In genomic region chr7:122133338-122133625, GRCm38 (mm10) we compare ENCODE assay signal across 7 mouse cellular contexts. TPM values are rescaled to one million over a fixed set of nuclear protein-coding genes. Genes with fewer than 3 reads are reported as not detected.
DNase-seq lines count a peak whose midpoint lies in the region; ATAC-seq and TF ChIP-seq lines count a peak whose summit lies in the region.

No protein-coding gene starts in this region.

- no peak for TF ChIP-seq CTCF in lung, embryonic 14.5 days (IDR thresholded peaks at IDR 0.05; ENCODE audit: low read depth)
- no peak for TF ChIP-seq CTCF in intestine, postnatal 0 days (IDR thresholded peaks at IDR 0.05; ENCODE audit: low read depth)

- DNase-seq in lung, embryonic 14.5 days, result no peak
- no peak for DNase-seq in lung, postnatal 10 days
- DNase-seq in cerebellum, adult 9-10 months, result no peak
- no peak for DNase-seq in c-Kit-positive CD71-positive TER-119-positive erythroid progenitor cells, embryonic 14.5 days (ENCODE audit: low spot score)

- peaks cover 3% of the 10 kb centered on the region; the same call in 1 of the 2 replicates for H3K4me1 ChIP-seq in lung, embryonic 14.5 days (ENCODE audit: insufficient read depth)
- 0 out of 2 replicates have a peak, but pooled peaks cover 10% of the 10 kb centered on the region for H3K4me1 ChIP-seq in embryonic facial prominence, embryonic 15.5 days
- H3K4me1 ChIP-seq in intestine, postnatal 0 days (replicated peaks; ENCODE audit: control insufficient read depth, insufficient read depth, low read length), result no peaks in the 10 kb centered on the region
- H3K4me1 ChIP-seq in neural tube, embryonic 15.5 days, result peaks cover 18% of the 10 kb centered on the region

- peak overlapping the region; percentile 70 for H3K27ac ChIP-seq in lung, embryonic 14.5 days (ENCODE audit: low read depth)
- H3K27ac ChIP-seq in embryonic facial prominence, embryonic 15.5 days (replicated peaks), result peak overlapping the region; percentile 80; the same call in 1 of the 2 replicates
- H3K27ac ChIP-seq in intestine, postnatal 0 days (ENCODE audit: low read depth, low read length), result 0 out of 2 replicates have a peak overlapping the region, but pooled peaks have one; percentile 36
- H3K27ac ChIP-seq in neural tube, embryonic 15.5 days (replicated peaks), result peak overlapping the region; percentile 81

- peak overlapping the region; percentile 91 for H3K4me3 ChIP-seq in lung, embryonic 14.5 days (ENCODE audit: low read depth, low read length)
- peak overlapping the region; percentile 76 for H3K4me3 ChIP-seq in embryonic facial prominence, embryonic 15.5 days (replicated peaks)
- H3K4me3 ChIP-seq in intestine, postnatal 0 days (ENCODE audit: low read depth, low read length), result peak overlapping the region; percentile 84
- peak overlapping the region; percentile 80 for H3K4me3 ChIP-seq in neural tube, embryonic 15.5 days (replicated peaks)

- no peaks in the 10 kb centered on the region for H3K27me3 ChIP-seq in lung, embryonic 14.5 days (ENCODE audit: insufficient read depth, low read length)
- no peaks in the 10 kb centered on the region for H3K27me3 ChIP-seq in embryonic facial prominence, embryonic 15.5 days
- no peaks in the 10 kb centered on the region for H3K27me3 ChIP-seq in intestine, postnatal 0 days (replicated peaks; ENCODE audit: control insufficient read depth, insufficient read depth, low read length)
- H3K27me3 ChIP-seq in neural tube, embryonic 15.5 days (replicated peaks), result no peaks in the 10 kb centered on the region

- peak overlapping the region; percentile 69 for H3K4me2 ChIP-seq in lung, embryonic 14.5 days
- H3K4me2 ChIP-seq in embryonic facial prominence, embryonic 15.5 days (replicated peaks), result peak overlapping the region; percentile 50
- H3K4me2 ChIP-seq in intestine, postnatal 0 days (replicated peaks; ENCODE audit: low read depth), result peak overlapping the region; percentile 81
- H3K4me2 ChIP-seq in neural tube, embryonic 15.5 days, result peak overlapping the region; percentile 89

- H3K36me3 ChIP-seq in lung, embryonic 14.5 days (ENCODE audit: insufficient read depth), result peaks cover 45% of the 10 kb centered on the region
- H3K36me3 ChIP-seq in embryonic facial prominence, embryonic 15.5 days, result peaks cover 34% of the 10 kb centered on the region
- peaks cover 35% of the 10 kb centered on the region for H3K36me3 ChIP-seq in intestine, postnatal 0 days (ENCODE audit: control insufficient read depth, insufficient read depth)
- peaks cover 35% of the 10 kb centered on the region for H3K36me3 ChIP-seq in neural tube, embryonic 15.5 days

- WGBS in lung, embryonic 14.5 days, result 14% methylated on average over 8 of the region's 8 CpGs
- WGBS in embryonic facial prominence, embryonic 15.5 days, result 15% methylated on average over 8 of the region's 8 CpGs
- 14% methylated on average over 8 of the region's 8 CpGs for WGBS in intestine, postnatal 0 days
- WGBS in neural tube, embryonic 15.5 days, result 17% methylated on average over 8 of the region's 8 CpGs

- ATAC-seq in lung, embryonic 14.5 days (ENCODE audit: insufficient read depth), result no peak
- 0 out of 2 replicates have a peak, but pooled peaks have one; percentile 20 for ATAC-seq in embryonic facial prominence, embryonic 15.5 days (ENCODE audit: insufficient number of reproducible peaks, low FRiP score, low TSS enrichment, low read depth)
- peak; percentile 32; the same call in 1 of the 2 replicates for ATAC-seq in intestine, postnatal 0 days
- peak; percentile 45 for ATAC-seq in neural tube, embryonic 15.5 days (ENCODE audit: low FRiP score)

- no peaks in the 10 kb centered on the region for H3K9me3 ChIP-seq in lung, embryonic 14.5 days (ENCODE audit: low read depth, low read length)
- no peaks in the 10 kb centered on the region for H3K9me3 ChIP-seq in embryonic facial prominence, embryonic 15.5 days (replicated peaks)
- H3K9me3 ChIP-seq in intestine, postnatal 0 days (ENCODE audit: control insufficient read depth), result no peaks in the 10 kb centered on the region
- no peaks in the 10 kb centered on the region for H3K9me3 ChIP-seq in neural tube, embryonic 15.5 days (replicated peaks)

- peak overlapping the region; percentile 87 for H3K9ac ChIP-seq in lung, embryonic 14.5 days
- peak overlapping the region; percentile 77 for H3K9ac ChIP-seq in embryonic facial prominence, embryonic 15.5 days
- peak overlapping the region; percentile 78 for H3K9ac ChIP-seq in intestine, postnatal 0 days (ENCODE audit: low read depth, low read length)
- peak overlapping the region; percentile 72 for H3K9ac ChIP-seq in neural tube, embryonic 15.5 days (replicated peaks)

RNA-seq across cellular contexts. Expression of gene Dctn5, which starts 0.4 kb away (rescaled TPM):
- 108 and 119 TPM in 2 replicates for polyA plus RNA-seq in lung, embryonic 14.5 days (2014; fragmentation: Nextera tagmentation; extraction: Ambion mirVana)
- polyA plus RNA-seq in embryonic facial prominence, embryonic 15.5 days (2015; fragmentation: Nextera tagmentation; extraction: Ambion mirVana), result 118 and 126 TPM in 2 replicates
- polyA plus RNA-seq in intestine, postnatal 0 days (2015; fragmentation: Nextera tagmentation; extraction: Ambion mirVana), result 59.4 and 64.7 TPM in 2 replicates
- 157 TPM in 2 replicates for polyA plus RNA-seq in neural tube, embryonic 15.5 days (2015; fragmentation: Nextera tagmentation; extraction: Ambion mirVana)

RNA-seq across cellular contexts. Expression of gene Palb2, which starts 0.5 kb away (rescaled TPM):
- polyA plus RNA-seq in lung, embryonic 14.5 days (2014; fragmentation: Nextera tagmentation; extraction: Ambion mirVana), result 20.6 and 20.8 TPM in 2 replicates
- polyA plus RNA-seq in embryonic facial prominence, embryonic 15.5 days (2015; fragmentation: Nextera tagmentation; extraction: Ambion mirVana), result 9.2 and 12.4 TPM in 2 replicates
- 3.9 and 4.5 TPM in 2 replicates for polyA plus RNA-seq in intestine, postnatal 0 days (2015; fragmentation: Nextera tagmentation; extraction: Ambion mirVana)
- 4.6 and 7.0 TPM in 2 replicates for polyA plus RNA-seq in neural tube, embryonic 15.5 days (2015; fragmentation: Nextera tagmentation; extraction: Ambion mirVana)

RNA-seq across cellular contexts. Expression of gene Plk1, which starts 26.0 kb away (rescaled TPM):
- polyA plus RNA-seq in lung, embryonic 14.5 days (2014; fragmentation: Nextera tagmentation; extraction: Ambion mirVana), result 141 and 160 TPM in 2 replicates
- 87.2 and 87.3 TPM in 2 replicates for polyA plus RNA-seq in embryonic facial prominence, embryonic 15.5 days (2015; fragmentation: Nextera tagmentation; extraction: Ambion mirVana)
- 20.0 and 25.0 TPM in 2 replicates for polyA plus RNA-seq in intestine, postnatal 0 days (2015; fragmentation: Nextera tagmentation; extraction: Ambion mirVana)
- 13.7 and 41.9 TPM in 2 replicates for polyA plus RNA-seq in neural tube, embryonic 15.5 days (2015; fragmentation: Nextera tagmentation; extraction: Ambion mirVana)

RNA-seq across cellular contexts. Expression of gene Ndufab1, which starts 31.6 kb away (rescaled TPM):
- 620 and 633 TPM in 2 replicates for polyA plus RNA-seq in lung, embryonic 14.5 days (2014; fragmentation: Nextera tagmentation; extraction: Ambion mirVana)
- polyA plus RNA-seq in embryonic facial prominence, embryonic 15.5 days (2015; fragmentation: Nextera tagmentation; extraction: Ambion mirVana), result 559 TPM in 2 replicates
- polyA plus RNA-seq in intestine, postnatal 0 days (2015; fragmentation: Nextera tagmentation; extraction: Ambion mirVana), result 956 and 957 TPM in 2 replicates
- 758 and 808 TPM in 2 replicates for polyA plus RNA-seq in neural tube, embryonic 15.5 days (2015; fragmentation: Nextera tagmentation; extraction: Ambion mirVana)

RNA-seq across cellular contexts. Expression of gene Ern2, which starts 52.7 kb away (rescaled TPM):
- polyA plus RNA-seq in lung, embryonic 14.5 days (2014; fragmentation: Nextera tagmentation; extraction: Ambion mirVana), result 0.16 TPM in 1 of 2 replicates, not detected in the other
- not detected in 2 replicates for polyA plus RNA-seq in embryonic facial prominence, embryonic 15.5 days (2015; fragmentation: Nextera tagmentation; extraction: Ambion mirVana)
- 4.0 and 4.8 TPM in 2 replicates for polyA plus RNA-seq in intestine, postnatal 0 days (2015; fragmentation: Nextera tagmentation; extraction: Ambion mirVana)
- polyA plus RNA-seq in neural tube, embryonic 15.5 days (2015; fragmentation: Nextera tagmentation; extraction: Ambion mirVana), result 1.5 and 2.0 TPM in 2 replicates
